Mouse (Mus musculus) spleen, adult 2 months (tissue): ENCODE data around the gene Spats2. TPM values are rescaled to one million over a fixed set of nuclear protein-coding genes. Genes with fewer than 3 reads are reported as not detected.

Experiments used
- DNase-seq, 2 experiments: peaks; one replicate each; pipeline versions ENCODE4 v3.0.0 to v3.0.0-alpha.2; 2012 to 2021; ENCODE audit warnings: low spot score in 2 of 2, low read depth in 1 of 2
- H3K27ac ChIP-seq: fragments of 200-500 bp; 2 replicates; pipeline ENCODE4 v1.5.1; 2012; ENCODE audit warnings: low read length, inconsistent platforms; ENCODE audit not compliant: insufficient read depth
- H3K27me3 ChIP-seq: fragments of 200-500 bp; 2 replicates; pipeline ENCODE4 v1.6.1; 2012; ENCODE audit warnings: mild to moderate bottlenecking, moderate library complexity, low read length, inconsistent platforms; ENCODE audit not compliant: control insufficient read depth, insufficient read depth
- H3K36me3 ChIP-seq: fragments of 200-500 bp; 2 replicates; pipeline ENCODE4 v1.6.1; 2012; ENCODE audit warnings: mild to moderate bottlenecking, low read length, inconsistent platforms; ENCODE audit not compliant: control insufficient read depth, insufficient read depth
- H3K4me1 ChIP-seq: fragments of 200-500 bp; 2 replicates; pipeline ENCODE4 v1.6.1; 2011; ENCODE audit warnings: inconsistent platforms; ENCODE audit not compliant: control insufficient read depth, insufficient read depth, insufficient read length
- H3K4me3 ChIP-seq: fragments of 200-500 bp; 2 replicates; pipeline ENCODE4 v1.5.1; 2011; ENCODE audit warnings: mild to moderate bottlenecking, inconsistent platforms; ENCODE audit not compliant: insufficient read depth, insufficient read length; ENCODE audit errors: extremely low read depth
- CTCF ChIP-seq: fragments of 200-500 bp; IDR thresholded peaks from 2 replicates; pipeline ENCODE4 v1.5.1; 2011; ENCODE audit warnings: mild to moderate bottlenecking, inconsistent platforms; ENCODE audit not compliant: insufficient read depth, insufficient read length, insufficient replicate concordance; ENCODE audit errors: extremely low read depth
- POLR2A ChIP-seq: fragments of 200-500 bp; IDR thresholded peaks from 2 replicates; pipeline ENCODE4 v1.6.1; 2011; ENCODE audit warnings: low read depth, low read length, inconsistent platforms
- WGBS: fragments of 180-500 bp; shearing (Covaris S2); methylation state at CpG from one replicate; pipeline ENCODE4 v1.1.7; 2018; 5-methylcytosine and 5-hydroxymethylcytosine counted together
- polyA plus RNA-seq: library from polyadenylated mRNA; depleted of rRNA; stranded (reverse); fragments of >200 nt; gene quantifications from 2 replicates; pipeline ENCODE4 v1.2.3, GENCODE M21; 2012

The Spats2 gene
- polyA plus RNA-seq, 1 experiment: 1.5 TPM

DNA sequence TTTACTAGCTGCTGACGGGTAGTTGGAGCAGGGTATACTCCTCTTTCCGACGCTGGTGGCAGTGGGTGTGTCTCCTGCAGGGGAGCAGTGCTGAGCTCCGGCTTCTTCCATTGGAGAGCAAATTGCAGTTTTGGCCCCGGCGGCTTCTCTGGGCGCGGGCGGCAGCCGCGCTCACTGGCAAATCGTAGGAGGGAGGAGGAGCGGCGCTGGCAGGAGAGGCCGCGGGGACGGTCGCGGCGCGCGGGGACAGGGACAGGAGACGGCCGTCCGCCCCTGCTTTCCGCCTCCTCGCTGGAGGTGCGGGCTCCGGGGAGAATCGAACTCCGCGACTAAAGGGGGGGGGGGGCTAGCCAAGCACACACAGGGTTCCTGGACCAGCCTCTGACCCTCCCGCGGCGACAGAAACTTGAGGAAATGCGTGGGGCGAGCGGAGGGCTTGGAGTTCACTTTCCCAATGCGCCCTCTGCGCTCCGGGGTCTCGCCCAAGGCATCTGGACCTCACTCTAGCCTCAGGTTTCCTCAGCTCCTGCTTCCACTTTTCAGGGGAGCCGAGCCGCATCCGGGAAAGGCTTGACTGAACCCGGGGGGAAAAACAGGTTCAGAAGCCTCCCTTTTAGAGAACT is 98.0 kb downstream of the Spats2 start:
- Histone ChIP-seq H3K36me3 (no peaks in the 10 kb centered on the region), H3K27me3 (peaks cover 33% of the 10 kb centered on the region)
- TF ChIP-seq CTCF (no peak), POLR2A (no peak)

DNA sequence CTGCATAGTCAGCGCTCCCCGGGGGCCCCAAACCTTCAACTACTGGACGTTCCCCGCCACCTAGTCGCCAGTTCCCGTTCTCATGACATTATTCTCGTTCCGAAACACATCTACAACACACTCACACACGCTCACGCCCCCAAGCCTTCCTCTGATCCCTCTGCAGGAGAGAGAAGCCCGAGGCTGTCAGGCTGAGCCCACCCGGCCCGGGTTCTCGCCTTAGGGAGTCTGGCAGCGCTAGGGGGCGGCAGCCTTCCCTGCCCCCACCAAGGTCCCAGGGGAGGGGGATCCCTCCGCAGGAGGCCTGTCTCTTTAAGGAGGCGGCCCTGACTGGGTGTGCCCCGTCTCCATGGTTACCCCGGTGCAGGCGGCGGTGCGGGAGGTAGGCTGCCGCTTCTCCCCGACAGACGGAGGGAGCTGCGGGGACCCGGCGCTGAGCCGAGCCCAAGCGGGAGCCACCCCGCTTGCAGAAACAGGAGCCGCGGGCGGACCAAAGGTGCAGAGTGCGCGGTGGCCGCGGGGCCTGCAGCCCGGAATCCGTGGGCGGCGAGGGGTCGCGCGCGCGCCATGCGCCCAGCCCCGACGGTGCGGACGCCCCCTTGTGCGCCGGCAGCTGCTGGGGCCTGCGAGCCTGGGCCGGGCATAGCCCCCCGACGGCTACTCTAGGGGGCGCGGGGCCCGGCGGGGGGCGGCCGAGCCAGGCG is 98.6 kb downstream of the Spats2 start, which contains the start of gene Kcnh3:
Gene Kcnh3 (plus strand): TSS at position 654 of the 704 bp plus-strand sequence.
- Histone ChIP-seq H3K4me3 (peak within 1 kb of the TSS; percentile 49), H3K27me3 (peaks cover 32% of the 10 kb centered on the region), H3K4me1 (peaks cover 10% of the 10 kb centered on the region; the same call in 1 of the 2 replicates), H3K36me3 (no peaks in the 10 kb centered on the region), H3K27ac (no peak within 1 kb of the TSS)
- 3% methylated on average over 65 of the region's 66 CpGs for WGBS
- peak; percentile 11 to 50 for DNase-seq
- TF ChIP-seq CTCF: no peak
- no peak for TF ChIP-seq POLR2A

More for the DNA sequence above, 98.0 kb downstream of the Spats2 start:
- peak overlapping the region; percentile 49; the same call in 1 of the 2 replicates for H3K4me3 ChIP-seq
- peaks cover 10% of the 10 kb centered on the region; the same call in 1 of the 2 replicates for H3K4me1 ChIP-seq
- 1% methylated on average over 46 of the region's 46 CpGs for WGBS
- no peak overlapping the region for H3K27ac ChIP-seq
- no peak for DNase-seq

DNA sequence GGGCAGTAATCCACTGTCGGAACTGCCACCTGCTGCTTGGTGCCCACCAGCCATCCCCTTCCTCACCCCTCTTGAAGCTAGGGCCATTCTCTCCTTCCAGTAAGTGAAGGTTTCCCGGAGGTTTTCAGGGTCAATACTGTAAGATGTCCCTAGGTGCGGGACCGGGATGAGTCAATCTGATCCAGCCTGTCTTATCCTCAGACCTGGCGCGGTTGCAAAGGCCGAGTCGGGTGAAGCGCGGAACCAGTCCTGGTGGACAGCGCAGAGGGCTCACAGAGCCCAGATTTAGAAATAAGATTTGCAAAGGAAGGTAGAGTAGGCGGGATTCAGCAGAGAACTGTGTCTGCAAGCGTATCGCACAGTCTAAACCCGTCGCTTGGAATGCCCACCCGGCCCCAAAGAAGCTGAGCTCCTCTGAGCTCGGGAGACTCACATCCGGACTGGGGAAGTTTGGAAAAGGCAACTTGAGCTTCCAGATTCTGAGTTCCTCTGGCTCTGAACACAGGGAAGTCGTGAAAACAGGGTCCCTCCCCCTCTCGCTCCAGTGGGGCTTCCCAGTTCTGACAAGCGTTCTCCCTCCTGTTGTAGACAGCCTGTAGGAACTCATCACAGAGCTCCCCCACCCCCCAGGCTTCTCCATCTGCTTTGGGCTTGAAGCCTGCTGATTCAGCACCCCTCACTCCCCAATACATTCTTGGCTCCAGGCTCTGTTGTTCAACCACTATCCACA is 99.5 kb downstream of the Spats2 start:
- no peak overlapping the region for H3K27ac ChIP-seq
- WGBS: 6% methylated on average over 22 of the region's 22 CpGs
- peaks cover 32% of the 10 kb centered on the region for H3K27me3 ChIP-seq
- no peaks in the 10 kb centered on the region for H3K36me3 ChIP-seq
- peaks cover 10% of the 10 kb centered on the region; the same call in 1 of the 2 replicates for H3K4me1 ChIP-seq
- DNase-seq: no peak
- H3K4me3 ChIP-seq: peak overlapping the region; percentile 28; the same call in 1 of the 2 replicates
- no peak for TF ChIP-seq POLR2A
- TF ChIP-seq CTCF: no peak

DNA sequence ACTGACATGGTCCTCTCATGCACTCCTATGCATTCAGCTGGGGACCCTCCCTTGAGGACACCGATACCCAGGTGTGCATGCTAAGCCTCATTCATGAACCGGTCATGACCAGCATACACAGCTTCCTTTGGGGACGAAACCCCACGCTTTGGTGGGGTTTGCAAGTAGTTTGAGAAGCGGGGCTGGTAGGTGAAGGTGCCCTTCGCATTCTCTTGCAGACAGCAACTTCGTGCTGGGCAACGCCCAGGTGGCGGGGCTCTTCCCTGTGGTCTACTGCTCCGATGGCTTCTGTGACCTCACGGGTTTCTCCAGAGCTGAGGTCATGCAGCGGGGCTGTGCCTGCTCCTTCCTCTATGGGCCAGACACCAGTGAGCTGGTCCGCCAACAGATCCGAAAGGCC is 100.4 kb downstream of the Spats2 start:
- no peak overlapping the region for H3K4me3 ChIP-seq
- H3K4me1 ChIP-seq: peaks cover 10% of the 10 kb centered on the region; the same call in 1 of the 2 replicates
- no peak for TF ChIP-seq CTCF
- TF ChIP-seq POLR2A: no peak
- H3K27me3 ChIP-seq: peaks cover 32% of the 10 kb centered on the region
- no peaks in the 10 kb centered on the region for H3K36me3 ChIP-seq
- 27% methylated on average over 14 of the region's 14 CpGs for WGBS
- H3K27ac ChIP-seq: no peak overlapping the region
- DNase-seq: no peak

DNA sequence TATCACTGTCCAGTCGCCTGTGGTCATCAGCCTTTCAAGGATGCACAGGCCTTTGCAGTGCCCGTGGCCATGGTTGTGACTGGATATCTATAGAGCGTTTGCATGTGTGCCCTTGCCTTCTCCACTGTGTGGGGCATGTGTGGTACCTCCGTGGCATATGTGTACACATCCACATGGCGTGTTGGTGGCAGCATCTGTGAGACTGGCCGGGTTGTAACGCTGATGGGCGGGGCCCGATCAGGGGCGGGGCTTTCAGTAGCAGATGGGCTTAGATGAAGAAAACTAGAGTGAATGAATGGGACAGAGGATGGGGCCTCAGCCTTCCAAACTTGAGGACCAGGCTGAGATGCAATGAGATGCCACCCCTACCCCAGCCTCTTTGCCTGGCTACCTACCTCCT is 106.3 kb downstream of the Spats2 start:
- Histone ChIP-seq H3K36me3 (no peaks in the 10 kb centered on the region), H3K4me1 (no peaks in the 10 kb centered on the region; the same call in 1 of the 2 replicates), H3K27ac (no peak overlapping the region), H3K4me3 (no peak overlapping the region), H3K27me3 (no peaks in the 10 kb centered on the region)
- WGBS: 77% methylated on average over 10 of the region's 10 CpGs
- no peak for DNase-seq
- TF ChIP-seq POLR2A (no peak), CTCF (no peak)

DNA sequence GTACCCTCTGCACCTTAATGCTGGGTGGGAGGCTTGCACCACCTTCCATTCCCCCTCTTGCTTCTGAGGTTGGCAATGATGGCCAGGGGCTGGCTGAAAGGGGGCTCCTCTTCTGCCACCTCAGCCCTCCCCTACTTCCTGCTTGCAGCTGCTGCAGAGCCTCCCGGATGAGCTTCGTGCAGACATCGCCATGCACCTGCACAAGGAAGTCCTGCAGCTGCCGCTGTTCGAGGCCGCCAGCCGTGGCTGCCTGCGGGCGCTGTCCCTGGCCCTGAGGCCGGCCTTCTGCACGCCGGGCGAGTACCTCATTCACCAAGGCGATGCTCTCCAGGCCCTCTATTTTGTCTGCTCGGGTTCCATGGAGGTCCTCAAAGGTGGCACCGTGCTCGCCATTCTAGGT is 108.0 kb downstream of the Spats2 start:
- Histone ChIP-seq H3K4me1 (no peaks in the 10 kb centered on the region; the same call in 1 of the 2 replicates), H3K27ac (no peak overlapping the region), H3K4me3 (no peak overlapping the region), H3K36me3 (no peaks in the 10 kb centered on the region), H3K27me3 (no peaks in the 10 kb centered on the region)
- TF ChIP-seq POLR2A: no peak
- no peak for TF ChIP-seq CTCF
- DNase-seq: peak in 1 of 2 experiments; percentile 27
- 18% methylated on average over 17 of the region's 17 CpGs for WGBS
